Mouse (Mus musculus) erythroid progenitor cell, adult 5-6 weeks (primary cell): Measurements from ENCODE around the gene Rictor. TPM values are rescaled to one million over a fixed set of nuclear protein-coding genes. Genes with fewer than 3 reads are reported as not detected.
"Not testable (repeated sequence)": the region's sequence is repeated elsewhere in the genome, so short reads cannot be mapped to it uniquely, and the experiment has no call there.

Source experiments
- ATAC-seq: replicated peaks from 2 replicates; pipeline ENCODE4 v1.8.0; 2016; ENCODE audit warnings: moderate number of reproducible peaks, mild to moderate bottlenecking, moderate TSS enrichment, inconsistent platforms; ENCODE audit not compliant: poor library complexity, low FRiP score, severe bottlenecking
- total RNA-seq, 2 experiments: library from RNA; stranded (forward) in 1 of 2; stranded (reverse) in 1 of 2; fragments of 150-400 nt in 1 of 2; fragments of 186-747, 209-891 nt in 1 of 2; gene quantifications; 2 replicates each; pipeline versions ENCODE4 v1.2.3 to v1.2.4; 2015 to 2017; ENCODE audit warnings: low replicate concordance in 2 of 2

Rictor gene
- total RNA-seq, 2 experiments from 2014 or later = 59.8 to 59.9 TPM

GRCm38 (mm10) chr15:6724442-6724841, 16.3 kb downstream of the Rictor start:
- no peak for ATAC-seq

GRCm38 (mm10) chr15:6726130-6726808, 18.1 kb downstream of the Rictor start:
- no peak for ATAC-seq

DNA sequence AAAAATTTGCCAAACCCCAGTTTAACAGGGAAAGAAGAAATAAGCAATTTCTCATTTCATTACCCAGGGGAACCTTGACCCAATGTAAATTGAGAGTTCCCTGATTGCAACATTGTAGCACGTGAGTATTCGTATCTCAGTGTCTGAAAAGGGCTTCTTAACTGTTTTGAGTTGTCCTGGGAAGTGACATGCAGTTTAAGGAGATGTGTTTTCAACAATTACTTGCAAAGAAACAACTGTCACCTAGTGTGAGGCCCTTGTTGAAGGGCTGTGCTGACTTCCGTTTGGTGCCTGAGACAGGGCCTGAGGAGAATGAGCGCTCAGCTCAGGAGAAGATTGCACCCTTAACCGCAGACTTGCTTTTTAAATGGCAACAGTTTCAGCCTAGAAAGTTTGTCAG, 24.9 kb downstream of the Rictor start:
- ATAC-seq = no peak

- ATAC-seq = no peak
These were observed 31.0 kb downstream of the Rictor start for GRCm38 (mm10) chr15:6739180-6739579.

GRCm38 (mm10) chr15:6742337-6743025, 34.3 kb downstream of the Rictor start:
- ATAC-seq = no peak

GRCm38 (mm10) chr15:6743723-6744122, 35.5 kb downstream of the Rictor start:
- no peak for ATAC-seq

GRCm38 (mm10) chr15:6746301-6746983, 38.3 kb downstream of the Rictor start:
- not testable (repeated sequence) for ATAC-seq

DNA sequence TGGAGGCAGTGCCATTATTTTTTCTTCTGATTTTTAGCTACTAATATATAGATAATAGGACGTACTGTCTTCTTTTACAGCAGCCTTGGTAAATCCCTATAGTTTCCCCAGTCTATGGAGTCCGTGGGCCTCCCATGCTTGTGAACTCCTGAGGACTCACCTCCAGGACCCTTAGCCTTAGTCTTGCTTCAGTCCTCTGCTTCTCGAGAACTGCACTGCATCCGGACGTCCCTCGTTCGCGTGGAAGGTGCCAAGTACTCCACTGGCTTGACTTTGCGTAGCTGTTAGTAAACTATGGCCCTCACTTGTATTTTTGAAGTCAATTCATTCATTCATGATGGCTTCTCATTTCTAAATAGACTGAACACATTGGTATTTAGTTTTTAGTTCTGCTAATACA, 38.8 kb downstream of the Rictor start:
- ATAC-seq = no peak

DNA sequence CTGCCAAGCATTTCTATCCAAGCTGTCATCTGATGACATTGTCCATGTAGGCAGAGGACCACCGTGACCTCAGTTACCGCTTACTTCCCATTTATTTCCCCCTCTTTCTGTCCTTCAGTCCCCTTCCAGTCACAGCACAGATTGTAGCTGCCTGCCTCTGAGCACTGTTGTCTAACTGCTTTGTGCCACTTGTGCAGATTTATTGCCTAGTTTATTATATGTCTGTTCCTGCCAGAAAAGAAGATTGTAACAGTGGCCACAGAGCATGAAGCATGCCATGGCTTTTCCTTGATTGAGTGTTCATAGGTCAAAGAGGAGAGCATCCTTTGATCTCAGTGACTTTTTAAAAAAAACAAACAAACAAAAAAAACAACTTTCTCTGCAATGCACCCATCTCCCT, 46.2 kb downstream of the Rictor start:
- no peak for ATAC-seq

DNA sequence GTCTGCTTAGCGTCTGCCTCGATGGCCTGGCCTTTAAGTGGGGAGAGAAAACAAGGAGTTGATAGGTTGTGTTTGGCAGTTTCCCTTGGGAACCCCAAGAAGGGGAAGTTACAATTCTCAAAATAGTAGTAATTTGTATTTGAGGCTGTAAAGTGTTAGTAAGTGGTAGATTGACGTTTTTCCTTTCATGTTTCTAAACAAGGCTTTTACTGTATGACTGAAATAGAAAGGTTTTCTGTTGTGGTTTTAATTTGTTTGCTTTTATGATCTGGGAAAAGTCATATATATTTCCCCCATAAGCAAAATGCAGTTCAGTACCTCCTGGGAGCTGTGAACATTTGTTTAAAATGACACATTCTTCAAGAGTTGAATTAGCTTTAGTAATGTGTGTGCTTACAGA, 64.1 kb downstream of the Rictor start:
- ATAC-seq = no peak

DNA sequence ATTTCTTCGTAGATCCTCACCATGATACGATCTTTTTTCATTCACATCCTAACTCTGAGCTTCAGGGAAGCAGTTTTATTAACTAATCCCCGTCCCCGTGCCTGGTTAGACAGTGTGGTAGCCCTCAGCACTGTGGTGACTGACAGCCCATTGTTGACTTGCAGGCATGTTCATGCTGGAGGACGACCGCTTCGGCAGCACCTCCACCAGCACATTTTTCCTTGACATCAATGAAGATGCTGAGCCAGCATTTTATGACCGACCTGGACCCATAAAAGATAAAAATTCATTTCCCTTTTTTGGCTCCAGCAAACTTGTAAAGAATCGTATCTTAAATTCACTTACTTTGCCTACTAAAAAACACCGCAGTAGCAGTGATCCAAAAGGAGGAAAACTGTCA, 78.0 kb downstream of the Rictor start:
- no peak for ATAC-seq

DNA sequence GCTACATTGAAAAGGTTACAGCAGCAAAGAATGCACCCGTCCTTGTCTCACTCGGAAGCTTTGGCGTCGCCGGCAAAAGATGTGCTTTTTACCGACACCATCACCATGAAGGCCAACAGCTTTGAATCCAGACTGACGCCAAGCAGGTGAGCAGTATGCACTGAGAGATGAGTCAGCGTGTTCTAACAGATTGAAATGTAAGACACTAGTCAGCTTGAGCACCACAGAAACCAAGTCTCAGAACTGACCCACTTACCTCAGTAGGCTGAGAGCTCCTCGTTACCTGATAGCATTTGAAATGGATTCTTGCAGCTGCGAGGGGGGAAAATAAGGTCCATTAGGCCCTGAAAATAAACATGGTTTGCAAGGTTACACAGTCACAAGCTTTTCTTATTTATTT, 79.1 kb downstream of the Rictor start:
- no peak for ATAC-seq

- no peak for ATAC-seq
These were observed 81.8 kb downstream of the Rictor start for GRCm38 (mm10) chr15:6790011-6790410.

GRCm38 (mm10) chr15:6791648-6792047, 83.5 kb downstream of the Rictor start:
- no peak for ATAC-seq

GRCm38 (mm10) chr15:6792846-6793245, 84.7 kb downstream of the Rictor start:
- ATAC-seq = no peak

GRCm38 (mm10) chr15:6801212-6801611, 93.0 kb downstream of the Rictor start:
- not testable (repeated sequence) for ATAC-seq

DNA sequence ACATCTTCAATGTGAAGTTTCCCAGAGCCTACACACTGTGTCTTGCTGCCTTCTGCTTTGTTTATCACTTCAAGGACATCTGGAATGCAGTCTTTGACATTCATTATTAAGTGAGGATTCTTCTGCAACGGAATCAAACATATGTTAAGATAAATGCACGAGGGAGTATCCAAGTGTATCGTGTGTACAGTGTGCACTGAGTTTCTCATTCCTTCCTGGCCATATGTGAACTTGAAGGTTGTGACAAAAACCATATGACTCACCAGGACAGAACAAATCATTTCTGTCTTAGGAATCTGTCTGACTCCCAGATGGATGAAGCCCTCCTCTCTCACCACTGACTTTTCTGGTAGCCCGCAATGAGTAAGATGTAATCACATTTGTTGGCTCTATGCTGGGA, 107.6 kb downstream of the Rictor start:
- no peak for ATAC-seq

DNA sequence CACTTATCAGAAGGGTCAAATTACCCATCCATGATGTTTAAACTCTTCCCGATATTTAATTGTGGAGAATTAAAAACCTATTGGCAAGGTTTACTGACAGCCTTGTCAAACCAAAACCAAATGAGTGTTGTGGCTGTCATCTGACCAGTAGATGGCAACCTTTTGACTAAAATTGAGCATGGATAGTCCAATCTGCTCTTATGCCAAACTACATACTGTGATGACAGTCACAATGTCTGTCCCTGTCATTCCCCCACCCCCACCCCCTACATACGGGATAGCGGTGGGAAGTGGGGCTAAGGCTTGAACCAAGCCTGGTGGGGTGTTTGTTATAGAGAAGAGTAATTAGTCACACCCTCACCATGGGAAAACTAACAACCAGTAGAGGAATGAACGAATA, 132.0 kb downstream of the Rictor start:
- no peak for ATAC-seq

GRCm38 (mm10) chr15:6849851-6850250, 141.7 kb downstream of the Rictor start:
- no peak for ATAC-seq
